In genomic region chr8:25441057-25441441, GRCm38 (mm10) we compare ENCODE assay signal across 10 mouse cellular contexts.
DNase-seq lines count a peak whose midpoint lies in the region; ATAC-seq and TF ChIP-seq lines count a peak whose summit lies in the region.
"Had no signal": no experiment of that assay in that cellular context is flagged by ENCODE, and none has a peak within 500 bp of the region (broad histone marks: within the 10 kb centered on the region; RNA-seq: fewer than 3 reads in every experiment).

No protein-coding gene starts in this region.

- H3K36me3 ChIP-seq in heart, embryonic 13.5 days: no peaks in the 10 kb centered on the region
- no peaks in the 10 kb centered on the region for H3K36me3 ChIP-seq in midbrain, embryonic 11.5 days (ENCODE audit: control insufficient read depth, insufficient read depth, low read length)
- no peaks in the 10 kb centered on the region for H3K36me3 ChIP-seq in midbrain, embryonic 13.5 days
- H3K36me3 ChIP-seq in limb, embryonic 11.5 days (ENCODE audit: control insufficient read depth, insufficient read depth, low read length): no peaks in the 10 kb centered on the region
- H3K36me3 ChIP-seq in stomach, postnatal 0 days (ENCODE audit: control insufficient read depth, insufficient read depth, low read length): no peaks in the 10 kb centered on the region
- H3K36me3 ChIP-seq: liver, embryonic 12.5 days had no signal

- no peaks in the 10 kb centered on the region for H3K9me3 ChIP-seq in heart, embryonic 13.5 days
- no peaks in the 10 kb centered on the region for H3K9me3 ChIP-seq in midbrain, embryonic 11.5 days (ENCODE audit: control insufficient read depth, low read length)
- no peaks in the 10 kb centered on the region for H3K9me3 ChIP-seq in midbrain, embryonic 13.5 days
- H3K9me3 ChIP-seq in limb, embryonic 11.5 days (ENCODE audit: control insufficient read depth, low read length): no peaks in the 10 kb centered on the region
- H3K9me3 ChIP-seq in stomach, postnatal 0 days (ENCODE audit: control insufficient read depth, low read length): no peaks in the 10 kb centered on the region
- H3K9me3 ChIP-seq: liver, embryonic 12.5 days had no signal

- DNase-seq in heart, adult 9 months (ENCODE audit: low spot score in 2 of 2): no peak
- DNase-seq in midbrain, embryonic 11.5 days (ENCODE audit: low spot score, missing footprints): peak; percentile 37
- DNase-seq in limb, embryonic 11.5 days (ENCODE audit: low spot score): peak; percentile 59
- no peak for DNase-seq in stomach, postnatal 0 days (ENCODE audit: low spot score)
- DNase-seq in T-cell, adult 2 months (ENCODE audit: low spot score): no peak

- WGBS in heart, embryonic 13.5 days: 55% methylated on average over 6 of the region's 6 CpGs
- 49% methylated on average over 6 of the region's 6 CpGs for WGBS in midbrain, embryonic 11.5 days
- WGBS in midbrain, embryonic 13.5 days: 49% methylated on average over 6 of the region's 6 CpGs
- 17% methylated on average over 6 of the region's 6 CpGs for WGBS in limb, embryonic 11.5 days
- WGBS in stomach, postnatal 0 days: 19% methylated on average over 6 of the region's 6 CpGs

- no peak for TF ChIP-seq EP300 in stomach, postnatal 0 days (optimal IDR thresholded peaks at IDR 0.05)

- 0 out of 2 replicates have a peak overlapping the region, but pooled peaks have one; percentile 40 for H3K9ac ChIP-seq in heart, embryonic 13.5 days
- H3K9ac ChIP-seq in midbrain, embryonic 11.5 days (ENCODE audit: low read length): no peak overlapping the region
- no peak overlapping the region for H3K9ac ChIP-seq in midbrain, embryonic 13.5 days (replicated peaks)
- no peak overlapping the region for H3K9ac ChIP-seq in limb, embryonic 11.5 days (ENCODE audit: low read length)
- no peak overlapping the region for H3K9ac ChIP-seq in stomach, postnatal 0 days (ENCODE audit: low read length)
- H3K9ac ChIP-seq: liver, embryonic 12.5 days had no signal

- 0 out of 2 replicates have a peak, but pooled peaks cover 4% of the 10 kb centered on the region for H3K27me3 ChIP-seq in heart, embryonic 13.5 days (replicated peaks)
- H3K27me3 ChIP-seq in midbrain, embryonic 11.5 days (ENCODE audit: control insufficient read depth, insufficient read depth, low read length): no peaks in the 10 kb centered on the region
- H3K27me3 ChIP-seq in midbrain, embryonic 13.5 days: no peaks in the 10 kb centered on the region
- H3K27me3 ChIP-seq in limb, embryonic 11.5 days (ENCODE audit: control insufficient read depth, insufficient read depth, low read length): no peaks in the 10 kb centered on the region
- no peaks in the 10 kb centered on the region for H3K27me3 ChIP-seq in stomach, postnatal 0 days (ENCODE audit: control insufficient read depth, insufficient read depth, low read length)

- no peak for ATAC-seq in heart, embryonic 13.5 days (ENCODE audit: extremely low read depth, insufficient number of reproducible peaks, low FRiP score, low TSS enrichment)
- ATAC-seq in midbrain, embryonic 11.5 days (ENCODE audit: low FRiP score): no peak
- ATAC-seq in midbrain, embryonic 13.5 days: no peak
- ATAC-seq in limb, embryonic 11.5 days (ENCODE audit: insufficient number of reproducible peaks, low FRiP score, low TSS enrichment, low read depth): peak; percentile 65
- no peak for ATAC-seq in stomach, postnatal 0 days (ENCODE audit: low FRiP score, low TSS enrichment)
- no peak for ATAC-seq in monocyte, adult 5-6 weeks (replicated peaks; ENCODE audit: insufficient number of reproducible peaks, low FRiP score, low TSS enrichment, poor library complexity, severe bottlenecking)
- ATAC-seq: CD4-positive, CD25-positive, alpha-beta regulatory T cell, adult 4 months; liver, embryonic 12.5 days had no signal

- no peak for TF ChIP-seq CTCF in stomach, postnatal 0 days (IDR thresholded peaks at IDR 0.05; ENCODE audit: low read depth)

- peaks cover 23% of the 10 kb centered on the region for H3K4me1 ChIP-seq in heart, embryonic 13.5 days
- H3K4me1 ChIP-seq in midbrain, embryonic 11.5 days (ENCODE audit: control insufficient read depth, insufficient read depth, low read length): no peaks in the 10 kb centered on the region
- peaks cover 4% of the 10 kb centered on the region; the same call in 1 of the 2 replicates for H3K4me1 ChIP-seq in midbrain, embryonic 13.5 days (replicated peaks)
- H3K4me1 ChIP-seq in limb, embryonic 11.5 days (ENCODE audit: control insufficient read depth, insufficient read depth, low read length): peaks cover 22% of the 10 kb centered on the region
- H3K4me1 ChIP-seq in stomach, postnatal 0 days (replicated peaks; ENCODE audit: control insufficient read depth, insufficient read depth): 0 out of 2 replicates have a peak, but pooled peaks cover 3% of the 10 kb centered on the region

- H3K4me3 ChIP-seq in heart, embryonic 13.5 days: peak overlapping the region; percentile 6; the same call in 1 of the 2 replicates
- no peak overlapping the region for H3K4me3 ChIP-seq in midbrain, embryonic 11.5 days (ENCODE audit: low read depth, low read length)
- no peak overlapping the region for H3K4me3 ChIP-seq in midbrain, embryonic 13.5 days (replicated peaks)
- H3K4me3 ChIP-seq in limb, embryonic 11.5 days (ENCODE audit: low read depth, low read length): no peak overlapping the region
- no peak overlapping the region for H3K4me3 ChIP-seq in stomach, postnatal 0 days (ENCODE audit: low read depth, low read length)
- H3K4me3 ChIP-seq: liver, embryonic 12.5 days had no signal

- no peak overlapping the region for H3K27ac ChIP-seq in heart, embryonic 13.5 days (replicated peaks)
- no peak overlapping the region for H3K27ac ChIP-seq in midbrain, embryonic 11.5 days (ENCODE audit: low read depth, low read length)
- H3K27ac ChIP-seq in midbrain, embryonic 13.5 days: no peak overlapping the region
- peak overlapping the region; percentile 80 for H3K27ac ChIP-seq in limb, embryonic 11.5 days (replicated peaks; ENCODE audit: low read depth, low read length)
- H3K27ac ChIP-seq in stomach, postnatal 0 days (replicated peaks): no peak overlapping the region
- H3K27ac ChIP-seq: liver, embryonic 12.5 days had no signal

- peak overlapping the region; percentile 56 for H3K4me2 ChIP-seq in heart, embryonic 13.5 days
- H3K4me2 ChIP-seq in midbrain, embryonic 11.5 days: no peak overlapping the region
- no peak overlapping the region for H3K4me2 ChIP-seq in midbrain, embryonic 13.5 days (replicated peaks)
- H3K4me2 ChIP-seq in limb, embryonic 11.5 days (ENCODE audit: low read depth, severe bottlenecking): peak overlapping the region; percentile 26; the same call in 1 of the 2 replicates
- peak overlapping the region; percentile 21 for H3K4me2 ChIP-seq in stomach, postnatal 0 days (replicated peaks; ENCODE audit: low read depth)
- H3K4me2 ChIP-seq: liver, embryonic 12.5 days had no signal

Comparison
In these comparisons a context has a peak if more than half of its experiments do, and no peak if none do; other contexts are left out.
1. H3K4me2 ChIP-seq: peak in heart, embryonic 13.5 days (single experiment), limb, embryonic 11.5 days (single experiment) and stomach, postnatal 0 days (single experiment); none in midbrain, embryonic 11.5 days (single experiment) and midbrain, embryonic 13.5 days (single experiment).
2. DNase-seq: peak in midbrain, embryonic 11.5 days (single experiment) and limb, embryonic 11.5 days (single experiment); none in heart, adult 9 months (0 of 2), stomach, postnatal 0 days (single experiment) and T-cell, adult 2 months (single experiment).